Mouse (Mus musculus): ENCODE data around the gene Ttc7b.

Gene Ttc7b

GRCm38 (mm10) chr12:100486232-100486631, 34.4 kb downstream of the Ttc7b start:
- DNase-seq (ENCODE audit: low spot score): no peak

DNA sequence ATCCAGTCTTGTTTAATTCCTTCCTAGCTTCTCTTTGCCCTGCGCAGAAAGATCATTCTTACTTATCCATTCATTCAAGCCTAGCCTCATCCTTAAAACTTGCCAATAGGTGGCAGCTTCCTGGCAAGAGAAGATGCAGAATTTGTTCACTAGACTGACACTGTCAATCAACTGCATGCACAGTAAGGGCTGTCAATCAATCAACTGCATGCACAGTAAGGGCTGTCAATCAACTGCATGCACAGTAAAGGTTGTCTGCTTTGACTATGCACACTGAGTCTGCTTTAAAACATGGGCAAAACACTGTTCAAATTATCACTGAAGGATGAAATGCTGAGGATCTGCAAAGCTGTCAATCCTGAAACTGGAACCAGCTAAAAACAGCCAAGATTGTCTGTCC, 37.6 kb downstream of the Ttc7b start:
- DNase-seq (ENCODE audit: low spot score): no peak

DNA sequence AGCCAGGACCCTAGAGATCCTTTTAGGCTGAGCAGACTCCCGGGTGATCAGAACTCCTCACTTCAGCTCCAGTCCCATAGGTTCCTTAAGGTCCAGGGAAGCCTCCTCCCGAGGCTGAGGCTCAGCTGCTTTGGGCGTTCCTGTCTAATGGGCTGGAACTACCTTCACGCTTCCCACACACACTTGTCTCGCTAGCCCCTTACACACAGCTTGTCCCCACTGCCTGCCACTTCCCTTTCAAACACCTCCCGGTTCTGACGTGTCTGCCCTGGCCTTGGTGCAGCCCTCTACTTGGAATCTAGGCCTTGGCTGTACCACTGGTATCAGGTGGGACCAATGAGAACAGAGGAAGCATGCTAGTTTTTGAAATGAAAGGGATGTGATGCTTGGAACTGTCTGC, 38.4 kb downstream of the Ttc7b start:
- DNase-seq (ENCODE audit: low spot score): no peak

DNA sequence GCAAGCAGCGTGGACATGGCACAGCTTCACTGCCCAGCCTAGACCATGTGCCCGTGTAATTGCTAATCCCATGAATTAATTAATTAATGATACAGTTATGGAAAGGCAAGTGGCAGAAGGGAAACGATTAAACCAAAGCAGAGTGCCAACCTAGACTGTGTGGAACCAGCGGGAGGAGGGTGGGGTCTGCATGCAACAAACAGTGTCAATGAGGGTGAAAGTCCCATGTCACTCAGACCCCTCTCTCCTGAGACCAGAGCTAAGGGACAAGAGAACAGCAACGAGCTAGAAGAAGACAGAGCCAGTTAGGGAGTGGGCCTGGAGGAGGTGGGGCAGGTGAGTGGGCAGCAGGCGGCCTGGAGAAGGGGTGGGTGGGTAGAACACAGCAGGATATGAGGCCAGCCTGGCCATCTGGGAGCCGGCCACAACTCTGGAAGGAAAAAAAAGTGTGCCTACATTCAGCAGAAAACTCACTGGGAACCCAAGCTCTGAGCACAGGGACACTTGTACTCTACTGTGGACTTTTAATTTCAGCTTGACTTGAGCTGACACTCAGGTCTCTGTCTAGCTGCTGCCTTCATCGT, 39.1 kb downstream of the Ttc7b start:
- DNase-seq (ENCODE audit: low spot score): no peak

- DNase-seq (ENCODE audit: low spot score): no peak
These were observed 39.8 kb downstream of the Ttc7b start for GRCm38 (mm10) chr12:100480642-100481442.

DNA sequence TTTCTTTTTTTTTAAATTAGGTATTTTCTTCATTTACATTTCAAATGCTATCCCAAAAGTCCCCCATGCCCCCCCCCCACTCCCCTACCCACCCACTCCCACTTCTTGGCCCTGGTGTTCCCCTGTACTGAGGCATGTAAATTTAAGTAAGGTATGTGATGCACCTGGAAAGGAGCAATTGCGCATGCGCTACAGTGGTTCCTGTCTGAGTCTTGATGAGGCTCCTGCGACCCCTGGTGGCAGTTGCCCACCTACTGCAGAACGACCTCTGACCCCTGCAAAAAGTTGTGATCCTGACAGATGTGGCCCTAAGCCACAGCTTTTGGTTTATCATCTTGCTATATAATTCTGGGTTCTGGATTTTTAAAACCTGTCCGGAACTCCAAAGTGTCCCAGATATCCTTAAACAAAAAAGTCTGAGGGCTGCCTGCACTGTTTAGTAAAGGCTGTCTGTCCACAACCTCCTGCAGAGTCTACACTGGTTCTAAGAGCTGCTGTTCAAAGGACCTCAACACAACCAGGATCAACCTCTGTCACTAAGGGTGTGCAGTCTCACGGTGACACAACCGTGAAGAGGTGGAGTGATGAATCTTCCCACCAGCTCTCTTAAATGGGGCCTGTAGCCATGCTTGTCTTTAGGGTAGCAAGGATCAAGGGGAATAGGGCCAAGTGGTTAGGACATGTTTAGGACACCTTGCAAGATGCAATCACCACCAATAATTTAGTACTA, 40.6 kb downstream of the Ttc7b start:
- DNase-seq (ENCODE audit: low spot score): peak; percentile 95

GRCm38 (mm10) chr12:100479270-100479869, 41.3 kb downstream of the Ttc7b start:
- no peak for DNase-seq (ENCODE audit: low spot score)

GRCm38 (mm10) chr12:100478615-100479014, 42.0 kb downstream of the Ttc7b start:
- DNase-seq (ENCODE audit: low spot score): no peak

DNA sequence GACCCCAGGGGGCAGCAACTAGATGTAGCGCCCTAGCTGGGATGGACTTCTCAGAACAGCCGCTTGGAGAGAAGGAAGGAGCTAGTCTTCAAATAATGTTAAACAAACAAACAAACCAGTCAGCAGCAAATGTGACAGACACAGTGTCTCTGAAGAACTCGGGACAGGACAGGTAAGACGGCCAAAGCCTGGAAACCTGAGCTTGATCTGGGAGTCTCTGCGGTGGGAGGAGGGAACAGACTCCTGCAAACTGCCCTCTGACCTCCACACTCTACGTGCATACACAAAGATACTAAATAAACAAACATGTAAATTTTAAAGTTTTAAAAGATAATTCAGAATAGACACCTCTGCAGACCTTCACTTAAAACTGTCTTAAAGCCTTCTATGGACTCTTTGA, 42.5 kb downstream of the Ttc7b start:
- no peak for DNase-seq (ENCODE audit: low spot score)

- no peak for DNase-seq (ENCODE audit: low spot score)
These were observed 43.2 kb downstream of the Ttc7b start for GRCm38 (mm10) chr12:100477474-100477873.

DNA sequence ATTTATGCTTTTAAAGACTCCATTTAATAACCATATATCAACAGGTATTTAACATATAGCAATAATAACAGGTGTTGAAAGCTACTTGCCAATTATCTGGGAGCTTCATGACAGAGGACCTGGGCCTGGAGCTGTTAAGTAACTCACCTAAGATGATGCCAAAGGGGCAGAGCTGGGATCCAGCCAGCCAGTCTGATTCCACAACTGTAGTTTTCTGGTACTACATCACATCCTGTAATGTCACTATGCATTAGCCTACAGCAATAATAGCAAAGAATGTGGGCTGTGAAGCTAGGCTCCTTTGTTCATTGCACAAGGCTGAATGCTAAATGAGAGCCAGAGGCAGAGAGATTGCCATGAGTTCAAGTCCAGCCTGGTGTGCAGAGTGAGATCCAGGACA, 44.3 kb downstream of the Ttc7b start:
- DNase-seq (ENCODE audit: low spot score): no peak

DNA sequence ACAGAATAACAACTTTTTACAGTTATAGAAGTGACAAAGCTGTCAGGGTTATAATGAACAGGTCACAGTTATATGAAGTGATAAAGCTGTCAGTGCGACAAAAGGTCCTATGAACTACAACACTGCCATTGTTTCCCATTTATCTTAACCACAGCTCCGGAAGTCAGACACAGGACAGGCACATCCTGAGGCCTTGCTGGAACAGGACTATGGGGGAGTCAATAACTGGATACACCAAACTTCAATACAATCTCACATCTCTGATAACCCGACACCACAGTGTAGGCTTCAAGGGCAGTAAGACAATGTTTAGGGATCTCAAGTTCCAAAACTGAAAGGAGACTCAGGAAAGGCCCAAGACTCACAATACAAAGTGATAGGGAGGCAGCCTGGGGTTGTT, 45.1 kb downstream of the Ttc7b start:
- no peak for DNase-seq (ENCODE audit: low spot score)

DNA sequence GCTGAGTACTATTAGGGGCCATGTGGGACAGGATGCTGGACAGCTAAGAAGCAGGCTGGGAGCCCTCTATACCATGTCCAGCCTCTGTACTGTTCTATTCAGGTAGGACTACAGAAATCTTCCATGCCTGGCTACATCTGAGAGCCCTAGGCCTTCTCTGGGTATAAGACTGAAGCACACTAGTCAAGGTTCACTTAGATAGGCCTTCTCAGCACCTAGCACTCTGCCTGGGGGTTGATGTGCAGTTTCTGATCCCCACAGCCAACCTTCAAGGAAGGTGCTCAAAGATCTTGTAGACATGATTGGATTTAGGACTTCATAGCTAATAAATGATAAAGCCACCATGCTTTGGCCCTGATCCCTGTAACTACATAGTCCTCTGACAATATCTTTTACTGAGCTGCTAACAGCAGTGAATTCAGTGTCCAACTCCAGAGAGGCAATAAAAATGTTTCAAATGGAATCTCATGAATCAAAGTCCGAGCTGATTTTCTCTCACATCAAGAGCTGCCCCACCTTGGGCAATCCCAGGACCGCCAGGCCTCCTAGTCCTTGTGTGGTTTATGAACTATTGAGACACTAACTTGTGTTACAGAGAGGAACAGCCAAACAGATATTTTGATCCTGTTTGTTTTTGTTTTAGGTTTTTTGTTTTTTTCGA, 45.8 kb downstream of the Ttc7b start:
- no peak for DNase-seq (ENCODE audit: low spot score)

- DNase-seq (ENCODE audit: low spot score): no peak
These were observed 50.3 kb downstream of the Ttc7b start for GRCm38 (mm10) chr12:100470295-100470694.

- no peak for DNase-seq (ENCODE audit: low spot score)
These were observed 50.9 kb downstream of the Ttc7b start for GRCm38 (mm10) chr12:100469503-100470293.

DNA sequence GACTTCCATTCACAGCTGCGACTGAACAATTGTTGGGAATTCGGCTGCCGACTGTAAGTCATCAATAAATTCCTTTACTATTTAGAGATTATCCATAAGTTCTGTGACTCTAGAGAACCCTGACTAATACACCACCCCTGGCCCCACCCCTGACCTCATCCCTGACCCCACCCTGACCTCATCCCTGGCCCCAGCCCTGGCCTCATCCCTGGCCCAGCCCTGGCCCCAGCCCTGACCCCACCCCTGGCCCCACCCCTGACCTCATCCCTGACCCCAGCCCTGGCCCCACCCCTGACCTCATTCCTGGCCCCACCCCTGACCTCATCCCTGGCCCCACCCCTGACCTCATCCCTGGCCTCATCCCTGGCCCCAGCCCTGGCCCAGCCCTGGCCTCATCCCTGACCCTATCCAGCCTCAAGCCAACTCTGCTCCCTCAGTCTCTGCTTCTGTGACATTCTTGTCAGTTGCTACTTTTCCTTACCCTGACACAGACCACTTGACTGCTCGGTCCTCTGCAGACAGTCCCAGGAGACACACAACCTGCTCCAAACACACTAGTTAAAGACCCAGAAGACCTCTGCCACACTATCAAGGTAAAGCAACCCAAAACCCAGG, 55.4 kb downstream of the Ttc7b start:
- DNase-seq (ENCODE audit: low spot score): no peak

- no peak for DNase-seq (ENCODE audit: low spot score)
These were observed 62.9 kb downstream of the Ttc7b start for GRCm38 (mm10) chr12:100457701-100458100.

DNA sequence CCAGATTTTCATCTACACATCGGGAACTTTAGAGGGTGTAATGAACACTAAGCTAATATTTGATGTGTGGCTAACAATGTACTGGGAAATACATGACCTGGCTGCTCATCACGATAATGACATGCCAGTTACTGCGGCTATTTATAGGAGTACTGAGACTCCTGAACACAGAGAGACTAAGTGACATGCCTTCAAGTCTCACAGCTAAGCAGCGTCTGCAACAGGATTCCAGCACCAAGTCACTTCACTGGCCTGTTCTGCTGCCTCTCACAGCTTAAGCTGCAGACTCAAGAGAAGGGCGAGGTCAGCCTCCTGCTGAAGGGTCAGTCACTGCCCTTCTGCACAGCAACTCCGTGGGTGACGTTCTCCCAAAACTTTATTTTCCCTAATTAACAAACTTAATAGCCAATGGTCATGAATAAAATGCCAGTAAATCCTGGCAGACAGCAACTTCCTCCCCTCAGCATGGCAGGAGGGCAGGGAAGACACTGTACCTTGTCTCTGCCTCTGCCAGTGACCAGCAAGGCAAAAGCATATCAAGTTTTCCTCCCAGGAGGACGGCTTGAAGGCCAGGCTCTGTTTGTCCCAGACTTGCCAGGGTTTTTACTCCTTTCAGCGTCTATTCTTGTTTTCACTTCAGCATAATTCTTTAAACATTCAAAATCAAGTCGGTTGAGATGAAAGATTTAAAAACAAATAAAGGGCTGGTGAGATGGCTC, 64.2 kb downstream of the Ttc7b start:
- no peak for DNase-seq (ENCODE audit: low spot score)

DNA sequence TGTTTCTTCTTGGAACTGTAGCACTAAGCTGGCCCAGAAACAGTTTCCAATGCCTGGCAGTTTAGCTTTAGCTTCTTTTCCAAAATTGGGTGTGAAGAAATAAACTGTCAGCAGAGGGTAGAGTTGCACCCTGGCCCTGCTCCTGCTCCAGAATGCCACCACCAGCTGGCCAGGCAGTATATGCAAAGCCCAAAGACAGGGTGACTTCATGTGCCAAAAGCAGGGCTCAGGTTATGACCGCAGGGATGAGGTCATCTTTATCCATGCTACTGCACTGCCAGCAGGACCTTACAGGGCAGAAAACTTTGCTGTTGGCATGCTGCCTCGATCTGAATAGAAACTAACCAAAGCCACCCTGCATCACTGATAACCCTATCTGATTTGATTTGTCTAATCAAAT, 65.2 kb downstream of the Ttc7b start:
- DNase-seq (ENCODE audit: low spot score): no peak

DNA sequence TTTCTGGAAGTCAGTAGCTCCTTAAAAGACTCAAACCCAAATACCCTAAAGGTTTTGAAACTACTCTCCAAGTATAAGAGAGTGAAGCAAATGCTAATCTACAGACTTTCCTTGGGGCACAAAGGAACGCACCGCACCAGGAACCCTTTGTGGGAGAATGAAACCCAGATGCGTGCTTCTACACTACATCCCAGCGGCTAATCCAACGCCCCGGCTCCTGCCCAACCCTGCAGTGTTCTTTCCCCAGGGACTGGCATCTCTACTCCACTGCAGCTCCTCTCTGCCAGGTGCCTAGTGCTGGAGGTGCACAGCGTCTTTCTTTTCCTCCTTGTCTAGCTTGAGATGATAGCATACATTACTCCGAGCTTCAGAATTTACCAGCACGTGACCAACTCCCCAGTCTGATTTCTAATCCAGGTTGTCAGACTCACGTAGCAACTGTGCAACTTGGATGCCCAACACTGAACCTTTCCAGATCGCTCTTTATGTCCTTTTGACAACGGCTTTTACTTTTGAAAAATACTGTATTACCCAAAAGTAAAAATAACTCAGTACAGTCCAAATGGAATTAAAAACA, 72.8 kb downstream of the Ttc7b start:
- DNase-seq (ENCODE audit: low spot score): no peak

Data from embryo, embryonic 10 days (tissue).